Mouse (Mus musculus): ENCODE data around the gene Pgr15l. TPM values are rescaled to one million over a fixed set of nuclear protein-coding genes. Genes with fewer than 3 reads are reported as not detected.

Gene Pgr15l
- total RNA-seq (2015) (not detected in 2 replicates), total RNA-seq (2017) (not detected in 2 replicates)

GRCm38 (mm10) chrX:97072369-97072768, at the start of gene Pgr15l:
Pgr15l (plus strand) TSS chrX:97072596.
- ATAC-seq (replicated peaks; ENCODE audit: poor library complexity): no peak

GRCm38 (mm10) chrX:97027540-97027939, 44.9 kb upstream of the Pgr15l start:
- no peak for ATAC-seq (replicated peaks; ENCODE audit: poor library complexity)

DNA sequence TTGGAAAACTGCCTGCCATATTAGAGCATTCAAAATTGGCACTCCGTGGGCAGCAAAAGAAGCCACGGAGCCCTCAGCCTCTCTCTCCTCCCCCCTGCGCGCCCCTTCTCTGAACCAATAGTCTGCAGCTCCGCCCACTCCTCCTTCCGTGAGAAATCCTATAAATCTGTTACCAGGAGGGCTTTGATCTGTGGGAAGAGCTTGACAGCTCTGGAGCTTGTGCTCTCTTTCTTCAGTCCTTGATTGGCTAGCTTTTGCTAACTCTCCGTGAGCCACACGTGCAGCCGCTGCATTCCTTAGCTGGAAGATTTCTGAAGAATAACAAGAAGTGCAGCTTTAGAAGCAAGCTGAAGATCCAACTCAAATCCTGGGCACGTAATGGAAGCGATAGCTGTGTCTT, 2.6 kb upstream of the Pgr15l start:
- ATAC-seq (replicated peaks; ENCODE audit: poor library complexity): no peak

Data from megakaryocyte progenitor cell, adult 5-6 weeks (primary cell).